Mouse (Mus musculus) embryonic fibroblast, embryonic 13.5 days (primary cell): ENCODE results near the gene Cnot1.

ENCODE experiments used
- CTCF ChIP-seq: IDR thresholded peaks from 2 replicates; pipeline ENCODE4 v1.5.1; 2011; ENCODE audit warnings: mild to moderate bottlenecking, control low read depth, low read length, moderate library complexity, borderline replicate concordance; ENCODE audit not compliant: insufficient read depth
- POLR2A ChIP-seq: IDR thresholded peaks from 2 replicates; pipeline ENCODE4 v1.6.1; 2011; ENCODE audit warnings: low read depth, mild to moderate bottlenecking, control low read depth, low read length, moderate library complexity

DNA sequence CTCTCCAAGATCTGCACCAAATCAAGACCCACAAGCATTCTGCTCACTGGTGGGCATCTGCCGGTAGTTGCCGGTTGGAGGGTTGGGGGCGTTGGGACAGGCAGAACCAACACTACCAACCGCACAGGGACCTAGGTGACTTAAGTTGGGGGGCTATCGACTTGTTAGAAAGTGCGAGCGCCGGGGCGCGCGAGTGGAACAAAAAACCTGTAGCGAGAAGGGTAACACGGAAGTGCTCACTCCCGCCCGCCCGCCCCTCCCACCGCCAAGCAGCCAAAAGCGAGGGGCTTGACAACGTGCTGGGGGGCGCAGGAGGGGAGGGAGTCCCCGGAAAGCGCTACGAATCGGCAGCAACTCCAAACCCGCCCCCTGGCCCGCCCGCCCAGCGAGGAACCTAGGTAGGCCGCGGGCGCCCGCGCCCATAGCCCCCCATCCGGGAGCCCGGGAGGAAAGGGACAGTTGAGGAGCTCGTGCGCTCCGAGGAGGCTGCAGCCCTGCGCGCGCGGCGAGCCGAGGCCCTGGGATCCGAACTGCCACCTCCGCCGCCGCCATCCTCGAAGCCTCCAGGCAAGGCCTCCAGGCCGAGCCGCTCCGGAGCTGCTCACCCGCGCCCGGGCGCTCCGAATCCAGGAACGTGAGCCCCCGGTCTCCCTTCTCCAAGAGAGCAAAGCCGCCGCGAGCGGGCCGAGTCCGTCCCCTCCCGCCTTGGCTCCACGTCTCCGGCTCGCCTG, 638 bp downstream of the Cnot1 start:
- no peak for TF ChIP-seq CTCF
- no peak for TF ChIP-seq POLR2A
